Mouse (Mus musculus) myocyte (in vitro differentiated cells): Measurements from ENCODE around the gene Hsd17b14.

Experiments used
- CEBPB ChIP-seq: IDR thresholded peaks from 2 replicates; pipeline ENCODE4 v1.6.1; 2011; ENCODE audit warnings: mild to moderate bottlenecking, moderate library complexity; ENCODE audit not compliant: poor library complexity, insufficient read depth, severe bottlenecking
- MAX ChIP-seq: IDR thresholded peaks from one replicate; pipeline ENCODE4 v1.6.1; 2011; ENCODE audit warnings: low read depth, mild to moderate bottlenecking, control low read depth
- MYOG ChIP-seq, 3 experiments: IDR thresholded peaks; one replicate each; pipeline ENCODE4 v1.6.1; 2011; ENCODE audit warnings: control low read depth in 2 of 3, low read depth in 2 of 3, mild to moderate bottlenecking in 2 of 3; ENCODE audit not compliant: insufficient read length in 2 of 3, control insufficient read depth in 1 of 3, insufficient read depth in 1 of 3
- POLR2A ChIP-seq: IDR thresholded peaks from one replicate; pipeline ENCODE4 v1.6.1; 2011; ENCODE audit warnings: low read depth, mild to moderate bottlenecking, control low read depth, moderate library complexity; ENCODE audit not compliant: insufficient read length
- SRF ChIP-seq: IDR thresholded peaks from one replicate; pipeline ENCODE4 v1.6.1; 2011; ENCODE audit warnings: low read depth; ENCODE audit not compliant: control insufficient read depth, insufficient read length
- USF1 ChIP-seq: IDR thresholded peaks from one replicate; pipeline ENCODE4 v1.6.1; 2011; ENCODE audit warnings: low read depth, mild to moderate bottlenecking, control low read depth, moderate library complexity

- TF ChIP-seq POLR2A = no peak
- TF ChIP-seq USF1 = no peak
- TF ChIP-seq CEBPB = no peak
- TF ChIP-seq MAX = no peak
- no peak for TF ChIP-seq MYOG (IDR thresholded peaks at IDR 0.05; ENCODE audit: control insufficient read depth in 1 of 3, insufficient read depth in 1 of 3, insufficient read length in 2 of 3, low read depth in 2 of 3)
- no peak for TF ChIP-seq SRF
These were observed 51.1 kb downstream of the Hsd17b14 start for GRCm38 (mm10) chr7:45605704-45606289.
